Mouse (Mus musculus) fibroblast of lung, adult 2 months (primary cell): ENCODE data around the gene Chpt1.
"Not testable (repeated sequence)": the region's sequence is repeated elsewhere in the genome, so short reads cannot be mapped to it uniquely, and the experiment has no call there.

Source experiments
- DNase-seq: peaks from one replicate; pipeline ENCODE4 v3.0.0-alpha.2; 2011; ENCODE audit warnings: low read depth

Gene Chpt1

GRCm38 (mm10) chr10:88503421-88504314 is at the start of gene Chpt1:
Gene Chpt1, minus strand, starts transcription at chr10:88504073.
- DNase-seq, result no peak

GRCm38 (mm10) chr10:88552738-88553137 is 48.9 kb upstream of the Chpt1 start:
- DNase-seq, result no peak

GRCm38 (mm10) chr10:88550225-88550624 is 46.4 kb upstream of the Chpt1 start:
- no peak for DNase-seq

DNA sequence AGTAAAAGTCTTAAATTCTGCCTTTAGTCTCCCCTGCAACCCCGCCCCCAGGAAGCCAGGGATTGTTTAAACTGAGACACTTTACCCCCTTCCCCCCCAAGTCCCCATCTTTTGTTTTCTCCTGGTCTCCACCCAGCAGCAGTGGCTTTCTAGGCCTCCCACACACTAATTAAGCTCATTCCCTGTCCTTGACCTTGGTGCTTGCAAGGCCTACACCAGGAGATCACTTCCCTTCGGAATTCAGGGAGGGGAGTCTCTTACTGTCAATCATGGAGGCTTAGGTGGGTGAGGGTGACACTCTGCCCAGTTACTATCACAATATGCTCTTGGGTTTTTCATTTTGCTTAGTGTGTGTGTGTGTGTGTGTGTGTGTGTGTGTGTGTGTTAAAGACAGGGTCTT is 43.8 kb upstream of the Chpt1 start:
- no peak for DNase-seq

DNA sequence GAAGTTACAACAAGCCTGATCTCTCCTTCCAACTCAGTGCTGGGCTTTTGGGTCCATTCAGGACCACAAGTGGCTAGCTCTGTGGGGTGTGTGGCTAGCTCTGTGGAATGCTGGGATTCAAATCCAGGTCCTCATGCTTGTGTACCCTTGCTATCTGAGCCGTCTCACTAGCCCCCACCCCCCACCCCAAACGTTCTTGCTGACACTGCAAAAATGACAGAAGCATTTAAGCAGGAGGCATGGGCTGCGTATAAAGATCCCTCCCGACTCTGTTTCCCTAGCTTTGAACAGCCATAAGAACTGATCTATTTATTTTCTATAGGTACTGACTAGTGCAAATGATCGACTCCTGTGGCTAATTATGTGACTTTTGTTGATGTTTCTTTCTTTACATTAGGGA is 26.8 kb upstream of the Chpt1 start:
- no peak for DNase-seq

DNA sequence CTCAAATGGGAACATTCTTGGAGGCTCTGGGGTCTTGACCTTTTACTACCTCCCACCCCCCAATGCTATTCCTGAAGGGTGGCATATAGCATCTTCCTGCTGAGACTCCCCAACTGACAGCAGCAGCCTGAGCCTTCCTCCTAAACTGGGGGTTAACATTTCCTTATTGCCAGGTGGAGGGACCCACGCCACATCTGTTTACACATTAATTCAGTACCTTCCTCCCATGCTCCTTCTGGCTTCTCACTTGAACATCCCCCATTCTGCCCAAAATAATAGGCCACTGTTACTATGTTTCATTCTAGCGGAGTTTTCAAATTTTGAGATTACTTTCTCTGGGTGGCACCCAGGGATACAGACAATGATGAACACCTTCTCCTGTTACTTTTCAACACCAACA is 20.1 kb upstream of the Chpt1 start:
- no peak for DNase-seq

GRCm38 (mm10) chr10:88523212-88523611 is 19.3 kb upstream of the Chpt1 start:
- no peak for DNase-seq

DNA sequence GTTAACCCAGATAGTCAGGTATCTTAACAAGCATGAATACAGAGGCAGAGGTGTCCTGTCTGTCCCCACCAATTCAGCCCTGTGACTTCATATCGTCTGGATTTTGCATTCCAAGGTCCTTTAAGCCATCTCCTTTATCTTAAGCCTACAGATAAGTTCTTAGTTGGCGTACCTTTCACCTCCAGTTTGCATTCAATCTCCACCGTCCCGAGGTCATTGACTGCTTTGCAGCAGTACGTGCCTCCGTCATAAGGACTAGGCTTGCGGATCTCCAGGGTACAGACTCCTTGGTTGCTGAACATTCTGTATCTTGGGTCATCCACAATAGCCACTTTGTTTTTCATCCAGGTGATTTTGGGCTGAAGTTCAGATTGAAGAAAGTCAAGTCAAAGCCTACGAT is 18.9 kb upstream of the Chpt1 start:
- DNase-seq, result no peak

GRCm38 (mm10) chr10:88515049-88515448 is 11.2 kb upstream of the Chpt1 start:
- not testable (repeated sequence) for DNase-seq

- peak; percentile 61 for DNase-seq
These were observed 10.6 kb upstream of the Chpt1 start for GRCm38 (mm10) chr10:88514495-88514894.

DNA sequence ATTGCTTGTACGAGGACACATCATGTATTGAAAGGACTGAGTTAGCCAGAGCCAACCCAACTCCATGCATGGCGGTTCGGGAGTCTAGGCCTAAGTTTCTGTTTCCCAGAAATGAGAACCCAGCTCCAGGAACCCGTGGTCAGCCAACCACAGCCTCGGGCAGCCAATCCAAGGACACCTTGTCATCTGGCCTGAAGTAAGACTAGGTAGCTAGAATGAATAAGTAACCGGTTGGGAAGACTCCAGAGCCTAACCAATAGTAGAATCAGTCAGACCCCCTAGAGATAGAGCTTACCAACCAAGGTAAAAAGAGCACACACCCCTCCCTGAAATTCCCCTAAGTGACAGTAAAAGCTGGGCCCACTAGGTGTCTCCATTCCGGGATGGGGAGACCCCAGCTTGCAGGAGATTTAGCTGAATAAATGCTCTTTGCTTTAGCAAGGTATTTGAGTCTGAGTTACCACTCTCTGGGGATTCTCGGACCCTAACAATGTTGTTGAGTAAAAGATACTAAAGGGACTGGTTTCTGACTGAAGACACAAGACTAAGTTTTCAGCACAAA is 9.8 kb upstream of the Chpt1 start:
- DNase-seq, result no peak

DNA sequence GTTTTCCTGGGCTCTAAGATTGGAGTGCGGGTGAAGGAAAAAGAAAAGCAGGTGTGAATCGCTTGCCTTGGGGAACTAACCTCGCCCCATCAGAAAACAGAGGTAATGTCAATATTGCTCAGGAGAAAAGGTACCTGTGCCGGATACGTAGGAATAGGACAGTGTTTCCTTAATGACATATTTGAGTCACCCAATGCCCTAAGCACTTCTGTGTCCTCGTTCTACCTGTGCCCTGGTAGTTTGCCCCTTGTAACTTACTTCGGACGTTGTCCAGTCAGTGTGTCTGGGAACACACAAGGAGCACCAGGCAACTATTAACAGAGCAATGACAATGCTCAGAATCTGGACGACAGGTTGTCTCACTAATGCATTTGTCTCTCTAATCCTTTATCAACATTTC is 7.5 kb upstream of the Chpt1 start:
- DNase-seq, result no peak

GRCm38 (mm10) chr10:88510503-88511271 is 6.8 kb upstream of the Chpt1 start:
- no peak for DNase-seq

- DNase-seq, result no peak
These were observed 3.8 kb upstream of the Chpt1 start for GRCm38 (mm10) chr10:88507691-88508143.

DNA sequence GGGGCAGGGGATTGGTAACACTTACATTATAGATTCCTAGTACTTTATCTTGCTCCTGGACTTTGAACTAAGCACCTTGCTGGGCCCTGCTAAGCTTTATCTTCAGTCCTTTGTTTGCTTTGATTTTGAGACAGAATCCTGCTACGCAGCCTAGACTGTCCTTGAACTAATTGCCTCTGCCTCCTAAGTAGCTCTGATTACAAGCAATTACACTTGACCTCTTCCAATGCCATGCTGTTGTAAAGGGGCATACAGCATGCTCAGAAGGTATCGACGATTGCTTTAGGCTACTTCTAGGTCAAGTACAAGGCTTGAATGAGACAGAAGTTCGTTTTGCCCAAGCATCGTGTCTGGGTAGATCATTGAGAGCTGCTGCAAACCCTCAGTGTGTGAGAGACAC is 1.4 kb upstream of the Chpt1 start:
- DNase-seq, result no peak

- no peak for DNase-seq
These were observed 608 bp upstream of the Chpt1 start for GRCm38 (mm10) chr10:88504481-88504880.

GRCm38 (mm10) chr10:88502919-88503318 is 954 bp downstream of the Chpt1 start:
- no peak for DNase-seq

- no peak for DNase-seq
These were observed 1.7 kb downstream of the Chpt1 start for GRCm38 (mm10) chr10:88501886-88502765.

GRCm38 (mm10) chr10:88501370-88501769 is 2.5 kb downstream of the Chpt1 start:
- no peak for DNase-seq

DNA sequence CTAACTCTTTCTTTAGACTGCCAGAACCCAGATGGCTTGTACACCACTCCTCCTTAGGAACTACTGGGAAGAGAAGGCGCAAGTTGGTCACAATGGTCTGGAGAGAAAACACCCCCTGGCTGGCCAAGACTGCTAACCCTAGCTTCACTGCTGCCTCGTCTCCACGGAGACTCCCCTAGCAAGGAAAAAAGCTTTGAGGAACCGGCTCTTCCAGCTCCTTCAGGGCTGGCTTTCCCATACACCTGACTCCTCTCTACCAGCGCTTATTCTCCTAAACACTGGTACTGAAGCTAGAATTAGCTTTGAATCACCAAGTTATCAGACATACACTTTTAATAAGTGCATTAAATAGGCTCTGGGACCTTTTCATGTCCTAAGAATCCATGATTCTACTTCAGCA is 3.9 kb downstream of the Chpt1 start:
- no peak for DNase-seq

GRCm38 (mm10) chr10:88496864-88497564 is 6.9 kb downstream of the Chpt1 start:
- no peak for DNase-seq
